Mouse (Mus musculus) midbrain, embryonic 11.5 days (tissue): ENCODE measurements around the gene Slc38a2. TPM values are rescaled to one million over a fixed set of nuclear protein-coding genes. Genes with fewer than 3 reads are reported as not detected.

Experiments used
- ATAC-seq: fragments of 200-750 bp; cut with Nextera tagmentation; 2 replicates; pipeline ENCODE4 v1.8.0; 2017; ENCODE audit warnings: moderate TSS enrichment, moderate library complexity; ENCODE audit not compliant: low FRiP score
- DNase-seq: peaks from one replicate; pipeline ENCODE4 v3.0.0; 2015; ENCODE audit warnings: low spot score; ENCODE audit errors: missing footprints
- H3K27ac ChIP-seq: fragments of 300-500 bp; sonication (generic); 2 replicates; pipeline ENCODE4 v1.5.1; 2014; ENCODE audit warnings: low read depth, low read length
- H3K27me3 ChIP-seq: fragments of 300-500 bp; sonication (generic); 2 replicates; pipeline ENCODE4 v1.6.1; 2014; ENCODE audit warnings: mild to moderate bottlenecking, low read length, moderate library complexity, mixed read lengths; ENCODE audit not compliant: control insufficient read depth, insufficient read depth
- H3K36me3 ChIP-seq: fragments of 300-500 bp; sonication (generic); 2 replicates; pipeline ENCODE4 v1.6.1; 2014; ENCODE audit warnings: mild to moderate bottlenecking, low read length, moderate library complexity, mixed read lengths; ENCODE audit not compliant: control insufficient read depth, insufficient read depth
- H3K4me1 ChIP-seq: fragments of 300-500 bp; sonication (generic); 2 replicates; pipeline ENCODE4 v1.6.1; 2014; ENCODE audit warnings: low read length; ENCODE audit not compliant: control insufficient read depth, insufficient read depth
- H3K4me2 ChIP-seq: fragments of 300-500 bp; sonication (generic); 2 replicates; pipeline ENCODE4 v1.6.1; 2014; ENCODE audit warnings: mild to moderate bottlenecking, moderate library complexity
- H3K4me3 ChIP-seq: fragments of 300-500 bp; sonication (generic); 2 replicates; pipeline ENCODE4 v1.5.1; 2014; ENCODE audit warnings: low read depth, low read length
- H3K9ac ChIP-seq: fragments of 300-500 bp; sonication (generic); 2 replicates; pipeline ENCODE4 v1.6.1; 2014; ENCODE audit warnings: low read length
- H3K9me3 ChIP-seq: fragments of 300-500 bp; sonication (generic); 2 replicates; pipeline ENCODE4 v1.6.1; 2016; ENCODE audit warnings: low read length; ENCODE audit not compliant: control insufficient read depth
- WGBS: fragments of 180-500 bp; shearing (Covaris S2); extraction: QIAGEN DNeasy Blood & Tissue Kit; methylation state at CpG from one replicate; pipeline ENCODE4 v1.1.7; 2014; 5-methylcytosine and 5-hydroxymethylcytosine counted together
- polyA plus RNA-seq: library from polyadenylated mRNA; unstranded; fragments of >200 nt; fragmentation: Nextera tagmentation; extraction: Ambion mirVana; gene quantifications from 2 replicates; pipeline ENCODE4 v1.2.1, GENCODE M21; 2014

Slc38a2 gene
- polyA plus RNA-seq, 1 experiment from 2014 or later: 211 TPM

- H3K4me3 ChIP-seq: no peak overlapping the region
- H3K9ac ChIP-seq: no peak overlapping the region
- H3K4me1 ChIP-seq: no peaks in the 10 kb centered on the region
- no peaks in the 10 kb centered on the region for H3K9me3 ChIP-seq
- 92% methylated on average over 4 of the region's 4 CpGs for WGBS
- no peak for ATAC-seq
- H3K36me3 ChIP-seq: no peaks in the 10 kb centered on the region
- no peak overlapping the region for H3K4me2 ChIP-seq
- no peak for DNase-seq
- H3K27me3 ChIP-seq: no peaks in the 10 kb centered on the region
- H3K27ac ChIP-seq: no peak overlapping the region
Observed at GRCm38 (mm10) chr15:96728346-96728745, 28.8 kb upstream of the Slc38a2 start.

DNA sequence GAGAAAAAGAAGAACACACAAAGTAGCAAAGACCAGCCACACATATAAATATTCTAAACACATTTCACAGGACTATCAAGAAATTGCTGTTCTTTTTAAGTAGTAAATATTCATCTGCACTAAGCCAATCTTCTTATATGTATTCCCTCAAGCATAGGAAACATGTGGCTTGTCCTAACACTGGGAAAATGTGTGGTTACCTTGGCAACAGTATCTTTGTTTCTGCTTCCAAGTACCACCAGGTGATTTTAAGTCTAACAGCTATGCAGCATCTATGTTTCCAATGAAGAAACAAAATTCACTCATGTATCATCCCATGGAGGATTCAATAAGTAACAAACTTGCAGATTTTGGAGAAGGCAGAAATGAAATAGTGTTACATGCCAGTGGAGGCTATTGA lies 25.0 kb upstream of the Slc38a2 start:
- no peaks in the 10 kb centered on the region for H3K27me3 ChIP-seq
- H3K4me1 ChIP-seq: no peaks in the 10 kb centered on the region
- DNase-seq: no peak
- no peak overlapping the region for H3K9ac ChIP-seq
- H3K9me3 ChIP-seq: no peaks in the 10 kb centered on the region
- H3K4me3 ChIP-seq: no peak overlapping the region
- ATAC-seq: no peak
- H3K36me3 ChIP-seq: no peaks in the 10 kb centered on the region
- no peak overlapping the region for H3K4me2 ChIP-seq
- no peak overlapping the region for H3K27ac ChIP-seq

DNA sequence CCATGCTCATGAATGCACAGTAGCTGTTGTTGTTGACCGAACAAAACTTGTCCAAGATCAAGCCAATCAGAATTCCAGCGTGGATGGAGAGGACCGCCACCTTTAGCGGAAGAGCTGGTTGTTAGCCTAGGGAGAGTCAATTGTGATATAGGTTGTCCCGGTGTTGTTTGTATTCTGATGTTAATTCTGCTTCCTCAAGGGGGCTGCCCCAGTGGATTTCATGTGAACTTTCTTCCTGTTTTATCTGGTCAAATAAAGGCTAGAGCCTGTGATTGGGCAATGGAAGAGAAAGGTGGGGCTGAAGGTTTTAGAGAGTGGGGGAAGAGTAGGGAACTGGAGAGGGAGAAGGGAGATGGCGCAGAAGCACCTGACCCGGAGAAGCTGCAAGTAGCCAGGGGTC lies 22.7 kb upstream of the Slc38a2 start:
- no peak overlapping the region for H3K9ac ChIP-seq
- ATAC-seq: no peak
- H3K9me3 ChIP-seq: no peaks in the 10 kb centered on the region
- 72% methylated on average over 7 of the region's 7 CpGs for WGBS
- no peak overlapping the region for H3K4me3 ChIP-seq
- no peak for DNase-seq
- no peaks in the 10 kb centered on the region for H3K36me3 ChIP-seq
- H3K4me2 ChIP-seq: no peak overlapping the region
- no peaks in the 10 kb centered on the region for H3K4me1 ChIP-seq
- H3K27ac ChIP-seq: no peak overlapping the region
- H3K27me3 ChIP-seq: no peaks in the 10 kb centered on the region

DNA sequence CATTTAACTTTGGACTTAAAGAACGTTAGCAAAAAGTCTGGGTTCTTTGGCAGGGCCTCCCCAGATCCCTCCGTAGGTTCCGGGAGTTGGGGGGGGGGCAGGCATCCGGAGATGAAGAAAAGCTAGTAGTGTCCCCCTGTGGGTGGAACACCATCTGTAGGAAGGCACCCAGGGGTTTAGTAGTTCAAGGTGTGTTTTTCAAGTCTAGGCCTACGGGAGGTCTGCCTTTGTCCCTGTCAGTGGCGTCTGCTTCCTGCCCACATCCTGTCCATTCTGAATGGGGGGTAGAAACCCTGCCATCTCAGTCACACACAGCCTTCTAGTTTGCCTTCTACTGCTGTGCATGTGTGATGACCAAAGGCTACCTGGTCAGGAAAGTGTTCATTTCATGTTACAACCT lies 20.6 kb upstream of the Slc38a2 start:
- Histone ChIP-seq H3K9me3 (no peaks in the 10 kb centered on the region), H3K36me3 (no peaks in the 10 kb centered on the region), H3K27me3 (no peaks in the 10 kb centered on the region), H3K27ac (no peak overlapping the region), H3K4me3 (no peak overlapping the region), H3K4me1 (no peaks in the 10 kb centered on the region), H3K9ac (no peak overlapping the region), H3K4me2 (no peak overlapping the region)
- ATAC-seq (no peak), DNase-seq (no peak)
- 85% methylated on average over 6 of the region's 6 CpGs for WGBS

- Histone ChIP-seq H3K4me3 (no peak overlapping the region), H3K27me3 (no peaks in the 10 kb centered on the region), H3K27ac (no peak overlapping the region), H3K9ac (no peak overlapping the region), H3K36me3 (no peaks in the 10 kb centered on the region), H3K4me2 (no peak overlapping the region), H3K9me3 (no peaks in the 10 kb centered on the region), H3K4me1 (no peaks in the 10 kb centered on the region)
- no peak for ATAC-seq
- 86% methylated on average over 7 of the region's 7 CpGs for WGBS
- no peak for DNase-seq
Observed at GRCm38 (mm10) chr15:96718466-96718865, 18.9 kb upstream of the Slc38a2 start.

DNA sequence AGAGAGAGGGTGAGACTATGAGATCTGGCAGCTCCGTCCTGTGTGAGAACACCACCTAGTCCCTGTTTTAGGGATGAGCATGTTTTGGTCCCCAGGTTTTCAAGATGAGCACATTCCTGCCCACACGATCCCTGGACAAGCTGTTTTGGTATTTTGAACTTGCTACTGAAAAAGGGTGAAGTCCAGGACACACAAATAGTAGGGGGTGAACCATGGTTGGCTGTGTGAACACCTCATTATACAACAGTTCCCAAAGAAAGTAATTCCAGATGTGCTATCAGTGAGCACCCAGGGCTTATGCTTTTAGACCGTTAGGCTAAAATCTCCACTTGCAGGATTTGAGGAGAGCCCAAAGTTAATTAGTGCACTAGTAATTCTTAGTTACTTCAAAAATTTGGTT lies 17.7 kb upstream of the Slc38a2 start:
- no peak overlapping the region for H3K9ac ChIP-seq
- no peaks in the 10 kb centered on the region for H3K4me1 ChIP-seq
- no peaks in the 10 kb centered on the region for H3K36me3 ChIP-seq
- no peak overlapping the region for H3K27ac ChIP-seq
- no peaks in the 10 kb centered on the region for H3K9me3 ChIP-seq
- H3K4me2 ChIP-seq: no peak overlapping the region
- no peak overlapping the region for H3K4me3 ChIP-seq
- ATAC-seq: no peak
- DNase-seq: no peak
- H3K27me3 ChIP-seq: no peaks in the 10 kb centered on the region
- WGBS: 70% methylated on average over 3 of the region's 3 CpGs

DNA sequence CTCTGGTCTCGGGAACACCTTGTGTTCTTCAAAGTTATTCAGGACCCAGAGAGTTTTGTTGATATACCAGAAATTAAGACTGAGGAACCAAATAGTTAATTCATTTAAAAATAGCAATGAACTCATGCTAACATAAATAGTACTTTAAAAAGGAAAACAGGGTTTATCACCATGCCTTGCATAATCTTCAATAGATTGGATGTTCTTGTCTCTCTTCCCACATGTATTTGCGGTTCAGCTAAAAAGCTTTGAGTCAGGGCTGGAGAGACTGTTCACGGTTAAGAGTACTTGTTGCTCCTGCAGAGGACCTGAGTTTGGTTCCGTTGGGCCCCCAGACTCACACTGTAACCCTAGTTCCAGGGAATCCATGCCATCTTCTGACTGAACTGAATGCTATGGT lies 16.8 kb upstream of the Slc38a2 start:
- no peak overlapping the region for H3K4me2 ChIP-seq
- H3K36me3 ChIP-seq: no peaks in the 10 kb centered on the region
- H3K9ac ChIP-seq: no peak overlapping the region
- no peaks in the 10 kb centered on the region for H3K4me1 ChIP-seq
- ATAC-seq: no peak
- no peaks in the 10 kb centered on the region for H3K27me3 ChIP-seq
- WGBS: 93% methylated on average over 4 of the region's 4 CpGs
- no peaks in the 10 kb centered on the region for H3K9me3 ChIP-seq
- no peak overlapping the region for H3K4me3 ChIP-seq
- no peak overlapping the region for H3K27ac ChIP-seq
- DNase-seq: no peak

GRCm38 (mm10) chr15:96715692-96716080 lies 16.2 kb upstream of the Slc38a2 start:
- no peak overlapping the region for H3K27ac ChIP-seq
- WGBS: 92% methylated on average over 7 of the region's 7 CpGs
- no peak overlapping the region for H3K4me3 ChIP-seq
- no peaks in the 10 kb centered on the region for H3K27me3 ChIP-seq
- H3K36me3 ChIP-seq: no peaks in the 10 kb centered on the region
- ATAC-seq: no peak
- no peak overlapping the region for H3K9ac ChIP-seq
- no peak overlapping the region for H3K4me2 ChIP-seq
- H3K9me3 ChIP-seq: no peaks in the 10 kb centered on the region
- DNase-seq: no peak
- H3K4me1 ChIP-seq: 0 out of 2 replicates have a peak, but pooled peaks cover 2% of the 10 kb centered on the region

DNA sequence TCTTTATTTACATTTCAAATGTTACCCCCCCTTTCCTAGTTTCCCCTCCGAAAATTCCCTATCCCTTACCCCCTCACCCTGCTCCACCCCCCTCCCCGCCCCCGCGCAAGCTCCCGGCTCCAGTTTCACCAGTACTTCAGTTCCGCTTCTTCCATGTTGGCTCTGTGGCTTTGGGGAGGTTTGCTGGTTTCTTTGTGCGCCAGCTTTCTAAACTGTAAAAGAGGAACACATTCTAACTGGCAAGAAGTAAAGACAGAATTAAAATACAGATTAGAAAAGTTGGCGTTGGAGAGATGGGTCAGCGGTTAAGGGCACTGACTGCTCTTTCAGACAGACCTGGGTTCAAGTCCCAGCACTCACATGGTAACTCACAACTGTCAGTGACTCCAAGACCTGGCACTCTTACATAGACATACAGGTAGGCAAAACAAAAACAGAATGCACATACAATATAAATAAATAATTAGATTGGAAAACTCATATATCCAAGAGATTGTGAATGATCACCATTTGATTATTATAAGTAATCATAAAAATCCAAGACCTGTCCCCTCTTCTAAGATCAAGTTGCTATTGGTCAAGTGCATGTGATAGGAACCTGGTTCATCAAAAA lies 15.7 kb upstream of the Slc38a2 start:
- Histone ChIP-seq H3K27me3 (no peaks in the 10 kb centered on the region), H3K4me3 (no peak overlapping the region), H3K4me1 (0 out of 2 replicates have a peak, but pooled peaks cover 4% of the 10 kb centered on the region), H3K9ac (no peak overlapping the region), H3K27ac (no peak overlapping the region), H3K4me2 (no peak overlapping the region), H3K9me3 (no peaks in the 10 kb centered on the region), H3K36me3 (no peaks in the 10 kb centered on the region)
- WGBS: 93% methylated on average over 9 of the region's 9 CpGs
- DNase-seq (no peak), ATAC-seq (no peak)

- Histone ChIP-seq H3K36me3 (no peaks in the 10 kb centered on the region), H3K4me3 (no peak overlapping the region), H3K9ac (no peak overlapping the region), H3K4me1 (0 out of 2 replicates have a peak, but pooled peaks cover 4% of the 10 kb centered on the region), H3K27me3 (no peaks in the 10 kb centered on the region), H3K27ac (no peak overlapping the region), H3K4me2 (no peak overlapping the region), H3K9me3 (no peaks in the 10 kb centered on the region)
- DNase-seq (no peak), ATAC-seq (no peak)
- 95% methylated on average over 3 of the region's 3 CpGs for WGBS
Observed at GRCm38 (mm10) chr15:96714676-96715016, 15.1 kb upstream of the Slc38a2 start.
